Mouse (Mus musculus) stomach, embryonic 15.5 days (tissue): ENCODE measurements at regions not wholly inside any gene's neighbourhood (a gene's known extent, or its start where the extent isn't known, plus 50 kb on each side); places are given as distances from the start of the nearest gene placed in this dataset.

Experiments
- ATAC-seq: fragments of 200-750 bp; cut with Nextera tagmentation; 2 replicates; pipeline ENCODE4 v1.8.0; 2017; ENCODE audit warnings: low read depth, moderate number of reproducible peaks, moderate TSS enrichment; ENCODE audit not compliant: insufficient read depth, low FRiP score
- H3K27ac ChIP-seq: fragments of 300-500 bp; sonication (generic); 2 replicates; pipeline ENCODE4 v1.5.1; 2015; ENCODE audit warnings: mild to moderate bottlenecking, inconsistent platforms
- H3K27me3 ChIP-seq: fragments of 300-500 bp; sonication (generic); replicated peaks from 2 replicates; pipeline ENCODE4 v1.6.1; 2015; ENCODE audit warnings: inconsistent platforms
- H3K36me3 ChIP-seq: fragments of 300-500 bp; sonication (generic); 2 replicates; pipeline ENCODE4 v1.6.1; 2015; ENCODE audit warnings: inconsistent platforms
- H3K4me1 ChIP-seq: fragments of 300-500 bp; sonication (generic); 2 replicates; pipeline ENCODE4 v1.6.1; 2015; ENCODE audit warnings: inconsistent platforms
- H3K4me2 ChIP-seq: fragments of 300-500 bp; sonication (generic); 2 replicates; pipeline ENCODE4 v1.6.1; 2015; ENCODE audit warnings: mild to moderate bottlenecking, inconsistent platforms
- H3K4me3 ChIP-seq: fragments of 300-500 bp; sonication (generic); replicated peaks from 2 replicates; pipeline ENCODE4 v1.5.1; 2015; ENCODE audit warnings: inconsistent platforms
- H3K9ac ChIP-seq: fragments of 300-500 bp; sonication (generic); 2 replicates; pipeline ENCODE4 v1.6.1; 2015; ENCODE audit warnings: inconsistent platforms
- H3K9me3 ChIP-seq: fragments of 300-500 bp; sonication (generic); 2 replicates; pipeline ENCODE4 v1.6.1; 2016; ENCODE audit warnings: inconsistent platforms
- WGBS: fragments of 180-500 bp; shearing (Covaris S2); methylation state at CpG from one replicate; pipeline ENCODE4 v1.1.7; 2015; 5-methylcytosine and 5-hydroxymethylcytosine counted together

DNA sequence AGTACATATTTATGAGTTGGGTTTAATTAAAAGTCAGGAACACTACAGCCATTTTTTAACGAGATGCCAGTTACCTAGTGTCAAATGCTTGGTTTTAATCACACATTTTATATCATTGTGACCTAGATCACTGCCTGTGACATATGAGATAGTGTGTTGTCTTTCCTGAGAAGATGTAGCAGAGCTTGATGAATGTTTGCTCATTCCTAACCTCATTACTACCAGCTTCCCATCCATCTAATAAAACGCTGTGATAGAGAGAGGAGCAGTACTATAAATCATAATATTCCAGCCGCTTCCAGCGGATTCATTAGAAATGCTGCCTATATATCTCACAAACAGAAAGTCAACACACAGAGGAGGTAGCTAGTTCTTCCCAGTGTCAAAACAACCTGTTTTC, 163.6 kb downstream of the Aldoart1 start:
- no peak overlapping the region for H3K4me2 ChIP-seq

DNA sequence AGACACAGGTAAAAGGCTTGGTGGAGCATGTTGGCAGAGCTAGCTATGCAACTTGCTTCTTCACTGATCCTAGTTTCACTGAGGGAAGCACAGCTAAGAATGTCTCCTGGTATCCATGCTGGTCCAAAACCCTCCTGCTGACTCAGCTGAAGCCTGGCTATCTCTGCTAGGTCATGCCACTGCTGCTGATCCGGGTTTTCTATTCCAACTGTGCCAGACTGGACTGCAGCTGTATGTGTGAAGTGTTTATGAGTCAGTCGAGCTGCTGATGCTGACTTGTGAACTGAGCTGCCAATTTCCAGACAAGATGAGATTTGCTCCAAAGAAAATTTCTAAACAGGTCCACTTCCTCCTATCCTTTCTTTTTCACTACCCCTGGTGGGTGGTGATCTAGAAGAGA, 178.4 kb downstream of the Aldoart1 start:
- WGBS: 63% methylated on average over 2 of the region's 2 CpGs
- no peaks in the 10 kb centered on the region for H3K36me3 ChIP-seq

More for the DNA sequence above, 163.6 kb downstream of the Aldoart1 start:
- H3K36me3 ChIP-seq: no peaks in the 10 kb centered on the region
- H3K27me3 ChIP-seq: no peaks in the 10 kb centered on the region
- ATAC-seq: no peak
- no peak overlapping the region for H3K27ac ChIP-seq
- H3K4me1 ChIP-seq: no peaks in the 10 kb centered on the region
- WGBS: 70% methylated on average over 4 of the region's 4 CpGs
- no peak overlapping the region for H3K4me3 ChIP-seq
- H3K9ac ChIP-seq: no peak overlapping the region
- no peaks in the 10 kb centered on the region for H3K9me3 ChIP-seq

DNA sequence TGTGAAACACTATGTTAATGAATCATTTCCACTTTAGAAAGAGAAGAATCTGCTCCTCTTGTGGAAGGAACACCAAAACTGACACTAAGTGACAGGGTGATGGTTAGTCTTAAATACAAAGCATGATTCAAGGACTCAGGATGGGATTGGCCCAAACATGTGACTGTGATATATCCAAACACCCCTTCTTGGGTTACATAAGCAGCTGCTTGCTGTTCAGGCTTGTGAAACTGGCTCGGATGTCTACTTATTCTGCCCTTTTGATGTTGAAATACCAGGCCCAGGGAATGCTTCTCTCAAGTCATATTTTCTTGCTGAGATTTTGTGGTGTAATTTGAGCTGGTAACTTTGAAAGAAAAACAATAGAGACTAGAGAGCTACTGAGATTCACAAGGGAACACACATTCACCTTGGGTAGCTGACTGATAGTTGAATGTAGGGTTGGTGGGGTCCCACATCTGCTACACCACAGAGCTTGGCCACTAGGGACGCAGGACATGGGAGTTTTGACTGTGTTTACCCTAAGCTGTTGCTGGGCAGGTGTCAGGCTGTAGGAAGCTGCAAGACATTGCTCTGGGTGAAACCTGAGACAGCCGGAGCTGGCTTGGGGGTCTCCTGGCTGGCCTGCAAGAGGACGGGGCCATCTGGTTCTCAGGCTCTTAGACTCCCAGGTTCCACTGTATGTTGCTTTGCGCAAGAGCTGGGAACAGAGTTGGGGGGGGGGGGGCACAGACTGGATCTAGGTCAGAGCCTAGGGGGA, 180.6 kb downstream of the Aldoart1 start:
- Histone ChIP-seq H3K27me3 (no peaks in the 10 kb centered on the region), H3K27ac (no peak overlapping the region), H3K4me3 (no peak overlapping the region), H3K9ac (no peak overlapping the region), H3K4me2 (no peak overlapping the region), H3K9me3 (no peaks in the 10 kb centered on the region), H3K4me1 (no peaks in the 10 kb centered on the region), H3K36me3 (no peaks in the 10 kb centered on the region)
- 64% methylated on average over 5 of the region's 5 CpGs for WGBS
- ATAC-seq: no peak

More for the DNA sequence above, 178.4 kb downstream of the Aldoart1 start:
- Histone ChIP-seq H3K4me2 (no peak overlapping the region), H3K27ac (no peak overlapping the region), H3K9ac (no peak overlapping the region), H3K9me3 (no peaks in the 10 kb centered on the region), H3K4me1 (no peaks in the 10 kb centered on the region), H3K27me3 (no peaks in the 10 kb centered on the region), H3K4me3 (no peak overlapping the region)
- ATAC-seq: no peak

- H3K27me3 ChIP-seq: no peaks in the 10 kb centered on the region
- no peak overlapping the region for H3K9ac ChIP-seq
- no peaks in the 10 kb centered on the region for H3K9me3 ChIP-seq
- no peak overlapping the region for H3K27ac ChIP-seq
- 80% methylated on average over 5 of the region's 5 CpGs for WGBS
- no peak overlapping the region for H3K4me2 ChIP-seq
- H3K36me3 ChIP-seq: no peaks in the 10 kb centered on the region
- no peak overlapping the region for H3K4me3 ChIP-seq
- no peak for ATAC-seq
- H3K4me1 ChIP-seq: no peaks in the 10 kb centered on the region
Observed at GRCm38 (mm10) chr4:72669827-72670494, 182.5 kb downstream of the Aldoart1 start.

- Histone ChIP-seq H3K9me3 (no peaks in the 10 kb centered on the region), H3K36me3 (no peaks in the 10 kb centered on the region), H3K9ac (no peak overlapping the region), H3K27me3 (no peaks in the 10 kb centered on the region), H3K4me1 (no peaks in the 10 kb centered on the region), H3K4me2 (no peak overlapping the region), H3K4me3 (no peak overlapping the region), H3K27ac (no peak overlapping the region)
- ATAC-seq: no peak
Observed at GRCm38 (mm10) chr4:72664379-72664778, 188.1 kb downstream of the Aldoart1 start.

- Histone ChIP-seq H3K4me1 (no peaks in the 10 kb centered on the region), H3K9ac (no peak overlapping the region), H3K36me3 (no peaks in the 10 kb centered on the region), H3K27ac (no peak overlapping the region), H3K9me3 (no peaks in the 10 kb centered on the region), H3K27me3 (no peaks in the 10 kb centered on the region), H3K4me3 (no peak overlapping the region), H3K4me2 (no peak overlapping the region)
- ATAC-seq: no peak
Observed at GRCm38 (mm10) chr4:72662477-72662876, 190.0 kb downstream of the Aldoart1 start.

- Histone ChIP-seq H3K36me3 (no peaks in the 10 kb centered on the region), H3K9ac (no peak overlapping the region), H3K27ac (no peak overlapping the region), H3K4me3 (no peak overlapping the region), H3K9me3 (no peaks in the 10 kb centered on the region), H3K4me1 (no peaks in the 10 kb centered on the region), H3K4me2 (no peak overlapping the region), H3K27me3 (no peaks in the 10 kb centered on the region)
- no peak for ATAC-seq
- WGBS: 84% methylated on average over 1 of the region's 1 CpGs
Observed at GRCm38 (mm10) chr4:72656206-72656605, 196.2 kb downstream of the Aldoart1 start.

DNA sequence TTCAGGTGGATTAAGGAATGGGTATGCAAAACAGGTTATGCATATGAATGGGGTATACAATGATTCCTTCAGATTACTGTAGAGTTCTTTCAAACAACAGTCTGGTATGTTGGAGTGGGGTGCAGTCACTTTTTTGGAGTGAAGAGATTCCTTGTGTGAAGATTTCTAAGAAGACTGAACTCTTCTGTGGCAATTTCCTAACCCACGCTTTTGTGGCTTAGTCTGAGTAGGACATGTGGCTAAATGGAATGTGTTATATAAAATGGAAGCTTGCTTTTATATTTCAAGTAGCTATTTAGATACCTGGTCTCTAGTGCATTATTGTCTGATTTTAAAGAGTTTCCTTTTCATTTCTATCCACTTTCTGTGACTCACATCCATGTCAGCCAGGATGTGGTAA, 205.3 kb downstream of the Aldoart1 start:
- Histone ChIP-seq H3K4me2 (no peak overlapping the region), H3K4me1 (no peaks in the 10 kb centered on the region), H3K27me3 (no peaks in the 10 kb centered on the region), H3K9me3 (no peaks in the 10 kb centered on the region), H3K4me3 (no peak overlapping the region), H3K36me3 (no peaks in the 10 kb centered on the region), H3K9ac (no peak overlapping the region), H3K27ac (no peak overlapping the region)
- no peak for ATAC-seq
- WGBS: 83% methylated on average over 1 of the region's 1 CpGs

DNA sequence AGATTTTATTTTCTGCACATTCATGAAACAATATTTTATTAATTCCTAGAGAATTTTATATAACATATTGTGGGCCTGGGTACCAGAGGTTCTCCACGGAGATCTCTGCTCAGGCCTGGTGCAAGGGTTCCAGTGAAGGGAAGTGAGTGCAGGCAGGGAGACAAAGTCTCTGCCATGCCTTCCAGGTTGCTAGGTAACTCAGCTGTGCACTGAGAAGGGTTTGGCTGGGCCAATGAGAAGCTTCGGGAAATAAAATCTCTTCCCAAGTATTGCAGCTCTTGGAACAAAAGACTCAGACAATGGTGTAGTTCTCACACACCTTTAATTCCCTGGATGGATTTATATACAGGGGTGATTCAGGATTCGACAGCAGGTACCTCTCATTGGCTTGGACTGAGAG, 223.0 kb downstream of the Aldoart1 start:
- Histone ChIP-seq H3K4me2 (no peak overlapping the region), H3K9ac (no peak overlapping the region), H3K27ac (no peak overlapping the region), H3K27me3 (no peaks in the 10 kb centered on the region), H3K9me3 (no peaks in the 10 kb centered on the region), H3K4me3 (no peak overlapping the region), H3K4me1 (no peaks in the 10 kb centered on the region), H3K36me3 (no peaks in the 10 kb centered on the region)
- WGBS: 58% methylated on average over 3 of the region's 3 CpGs
- no peak for ATAC-seq

- H3K27me3 ChIP-seq: no peaks in the 10 kb centered on the region
- no peaks in the 10 kb centered on the region for H3K4me1 ChIP-seq
- H3K4me3 ChIP-seq: no peak overlapping the region
- H3K4me2 ChIP-seq: no peak overlapping the region
- H3K9ac ChIP-seq: no peak overlapping the region
- ATAC-seq: no peak
- H3K9me3 ChIP-seq: no peaks in the 10 kb centered on the region
- no peak overlapping the region for H3K27ac ChIP-seq
- 55% methylated on average over 5 of the region's 5 CpGs for WGBS
- no peaks in the 10 kb centered on the region for H3K36me3 ChIP-seq
Observed at GRCm38 (mm10) chr4:72627219-72627930, 225.1 kb downstream of the Aldoart1 start.

- Histone ChIP-seq H3K27me3 (no peaks in the 10 kb centered on the region), H3K9me3 (no peaks in the 10 kb centered on the region), H3K36me3 (no peaks in the 10 kb centered on the region), H3K27ac (no peak overlapping the region), H3K4me2 (no peak overlapping the region), H3K4me3 (no peak overlapping the region), H3K4me1 (no peaks in the 10 kb centered on the region), H3K9ac (no peak overlapping the region)
- 85% methylated on average over 4 of the region's 4 CpGs for WGBS
- no peak for ATAC-seq
Observed at GRCm38 (mm10) chr4:72605107-72605506, 247.3 kb downstream of the Aldoart1 start.

DNA sequence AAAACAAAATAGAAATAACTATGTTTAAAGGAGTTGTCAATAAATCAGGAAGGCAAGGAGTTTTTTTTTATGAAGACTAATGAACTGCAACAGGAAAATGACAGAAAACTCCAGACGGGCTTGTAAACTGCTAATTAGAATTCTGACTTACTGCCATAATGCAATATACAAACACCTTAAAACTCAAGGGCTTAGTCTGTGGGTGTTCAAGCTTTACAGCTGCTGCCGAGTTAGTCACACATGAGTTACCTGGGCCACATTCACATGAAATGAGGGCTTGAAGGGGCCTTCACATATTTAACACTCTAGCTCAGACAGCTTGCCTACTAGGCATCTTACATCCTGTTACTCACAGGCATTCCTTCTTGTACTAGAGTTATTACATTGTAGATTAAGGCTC, 256.9 kb downstream of the Aldoart1 start:
- Histone ChIP-seq H3K4me3 (no peak overlapping the region), H3K9me3 (no peaks in the 10 kb centered on the region), H3K27me3 (no peaks in the 10 kb centered on the region), H3K4me1 (no peaks in the 10 kb centered on the region), H3K27ac (no peak overlapping the region), H3K36me3 (no peaks in the 10 kb centered on the region), H3K4me2 (no peak overlapping the region), H3K9ac (no peak overlapping the region)
- WGBS: 70% methylated on average over 2 of the region's 2 CpGs
- no peak for ATAC-seq
